Mouse (Mus musculus) hindbrain, embryonic 14.5 days (tissue): ENCODE data around the gene Pdss2. TPM values are rescaled to one million over a fixed set of nuclear protein-coding genes. Genes with fewer than 3 reads are reported as not detected.
A peak's percentile ranks its signal among the peaks of the same experiment; 100 is the strongest.

Experiments used
- ATAC-seq: fragments of 200-750 bp; cut with Nextera tagmentation; 2 replicates; pipeline ENCODE4 v1.8.0; 2017; ENCODE audit warnings: moderate number of reproducible peaks, mild to moderate bottlenecking, moderate TSS enrichment, moderate library complexity; ENCODE audit not compliant: low FRiP score
- DNase-seq: peaks from one replicate; pipeline ENCODE4 v3.0.0-alpha.2; 2015; ENCODE audit warnings: low spot score
- H3K27ac ChIP-seq: fragments of 300-500 bp; sonication (generic); 2 replicates; pipeline ENCODE4 v1.5.1; 2014; ENCODE audit warnings: mild to moderate bottlenecking, moderate library complexity
- H3K27me3 ChIP-seq: fragments of 300-500 bp; sonication (generic); 2 replicates; pipeline ENCODE4 v1.6.1; 2014; ENCODE audit warnings: mild to moderate bottlenecking, low read length, mixed read lengths; ENCODE audit not compliant: control insufficient read depth, insufficient read depth
- H3K36me3 ChIP-seq: fragments of 300-500 bp; sonication (generic); replicated peaks from 2 replicates; pipeline ENCODE4 v1.6.1; 2014; ENCODE audit not compliant: control insufficient read depth, insufficient read depth
- H3K4me1 ChIP-seq: fragments of 300-500 bp; sonication (generic); replicated peaks from 2 replicates; pipeline ENCODE4 v1.6.1; 2014; ENCODE audit warnings: antibody characterized with exemption, low read length, mixed read lengths; ENCODE audit not compliant: control insufficient read depth, insufficient read depth
- H3K4me2 ChIP-seq: fragments of 300-500 bp; sonication (generic); replicated peaks from 2 replicates; pipeline ENCODE4 v1.6.1; 2014; ENCODE audit warnings: mild to moderate bottlenecking, moderate library complexity
- H3K4me3 ChIP-seq: fragments of 300-500 bp; sonication (generic); replicated peaks from 2 replicates; pipeline ENCODE4 v1.5.1; 2014; ENCODE audit warnings: mild to moderate bottlenecking, low read length
- H3K9ac ChIP-seq: fragments of 300-500 bp; sonication (generic); 2 replicates; pipeline ENCODE4 v1.6.1; 2014
- H3K9me3 ChIP-seq: fragments of 300-500 bp; sonication (generic); 2 replicates; pipeline ENCODE4 v1.6.1; 2016; ENCODE audit warnings: low read length; ENCODE audit not compliant: control insufficient read depth
- WGBS: fragments of 180-500 bp; shearing (Covaris S2); extraction: QIAGEN DNeasy Blood & Tissue Kit; methylation state at CpG from one replicate; pipeline ENCODE4 v1.1.7; 2014; 5-methylcytosine and 5-hydroxymethylcytosine counted together
- polyA plus RNA-seq: library from polyadenylated mRNA; unstranded; fragments of >200 nt; fragmentation: Nextera tagmentation; extraction: Ambion mirVana; gene quantifications from 2 replicates; pipeline ENCODE4 v1.2.1, GENCODE M21; 2014

The Pdss2 gene
- polyA plus RNA-seq, 1 experiment from 2014 or later = 15.0 TPM

DNA sequence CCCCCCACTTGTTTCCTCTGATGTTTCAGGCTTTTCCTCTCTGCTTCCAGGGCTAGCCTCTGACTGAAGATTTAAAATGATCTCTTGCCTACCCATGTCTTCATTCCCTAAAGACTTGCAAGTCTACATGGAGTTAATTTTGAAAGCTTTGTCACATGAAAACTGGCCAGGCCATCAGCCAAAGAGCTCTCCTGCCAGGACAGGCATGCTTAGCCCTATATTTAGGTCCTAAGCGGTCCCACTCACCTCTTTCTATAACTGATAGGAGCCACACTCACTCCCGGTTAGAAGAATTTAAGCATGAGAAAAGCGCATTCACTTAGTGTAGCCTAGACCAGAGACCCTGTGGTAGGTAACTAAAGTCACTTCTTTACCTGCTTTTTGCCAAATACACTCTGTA, 233.4 kb downstream of the Pdss2 start:
- Histone ChIP-seq H3K9ac (no peak overlapping the region), H3K27me3 (no peaks in the 10 kb centered on the region), H3K9me3 (no peaks in the 10 kb centered on the region), H3K27ac (no peak overlapping the region), H3K36me3 (no peaks in the 10 kb centered on the region), H3K4me1 (no peaks in the 10 kb centered on the region; the same call in 1 of the 2 replicates), H3K4me2 (no peak overlapping the region), H3K4me3 (no peak overlapping the region)
- ATAC-seq (no peak), DNase-seq (no peak)
- WGBS = 96% methylated on average over 3 of the region's 3 CpGs

DNA sequence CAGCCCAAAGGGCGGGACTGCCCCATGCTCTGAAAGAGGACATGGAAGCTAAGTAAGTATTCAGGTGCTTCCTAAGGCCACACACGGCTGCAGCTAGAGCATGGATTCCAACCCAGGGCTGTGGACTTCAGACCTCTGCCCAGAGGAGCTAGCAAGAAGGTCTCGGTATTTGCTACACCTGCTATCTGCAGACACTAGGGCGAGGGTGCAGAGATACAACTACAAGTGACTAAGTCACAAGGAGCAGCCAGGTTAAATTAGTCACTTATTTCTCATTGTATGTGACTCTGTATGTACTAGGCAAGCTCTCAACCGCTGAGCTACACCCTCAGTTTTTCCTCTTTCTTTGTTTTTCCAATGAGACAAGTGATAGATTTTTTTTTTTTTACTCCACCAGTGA, 241.5 kb downstream of the Pdss2 start:
- ATAC-seq = no peak
- 84% methylated on average over 5 of the region's 5 CpGs for WGBS

DNA sequence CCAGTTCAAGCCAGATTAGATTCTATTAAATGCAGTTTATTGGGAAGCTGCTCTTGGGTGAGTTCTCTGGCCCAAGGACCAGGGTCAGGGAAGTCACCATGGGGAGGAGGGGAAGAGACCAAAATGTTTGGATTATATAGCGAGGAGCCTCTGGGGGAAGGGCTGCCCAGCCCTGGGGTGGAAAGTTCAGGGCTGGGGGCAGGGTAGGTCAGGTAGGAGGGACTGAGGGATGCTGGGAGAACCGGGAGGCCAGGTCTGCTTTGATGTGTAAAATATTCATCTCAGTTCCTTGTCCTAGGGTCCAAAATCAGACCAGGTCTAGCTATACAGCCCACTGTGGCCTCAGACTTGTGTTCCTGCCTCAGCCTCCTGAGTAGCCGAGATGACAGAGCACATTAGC, 241.9 kb downstream of the Pdss2 start:
- 63% methylated on average over 3 of the region's 3 CpGs for WGBS
- no peaks in the 10 kb centered on the region for H3K27me3 ChIP-seq
- ATAC-seq (no peak), DNase-seq (no peak)
- no peaks in the 10 kb centered on the region for H3K36me3 ChIP-seq
- no peaks in the 10 kb centered on the region for H3K9me3 ChIP-seq
- H3K4me1 ChIP-seq = no peaks in the 10 kb centered on the region
- H3K9ac ChIP-seq = no peak overlapping the region
- H3K4me2 ChIP-seq = no peak overlapping the region
- H3K27ac ChIP-seq = no peak overlapping the region
- no peak overlapping the region for H3K4me3 ChIP-seq

More for the DNA sequence above, 241.5 kb downstream of the Pdss2 start:
- Histone ChIP-seq H3K27ac (no peak overlapping the region), H3K4me2 (no peak overlapping the region), H3K4me3 (no peak overlapping the region), H3K9ac (no peak overlapping the region), H3K27me3 (no peaks in the 10 kb centered on the region), H3K9me3 (no peaks in the 10 kb centered on the region), H3K36me3 (no peaks in the 10 kb centered on the region), H3K4me1 (no peaks in the 10 kb centered on the region)
- no peak for DNase-seq

DNA sequence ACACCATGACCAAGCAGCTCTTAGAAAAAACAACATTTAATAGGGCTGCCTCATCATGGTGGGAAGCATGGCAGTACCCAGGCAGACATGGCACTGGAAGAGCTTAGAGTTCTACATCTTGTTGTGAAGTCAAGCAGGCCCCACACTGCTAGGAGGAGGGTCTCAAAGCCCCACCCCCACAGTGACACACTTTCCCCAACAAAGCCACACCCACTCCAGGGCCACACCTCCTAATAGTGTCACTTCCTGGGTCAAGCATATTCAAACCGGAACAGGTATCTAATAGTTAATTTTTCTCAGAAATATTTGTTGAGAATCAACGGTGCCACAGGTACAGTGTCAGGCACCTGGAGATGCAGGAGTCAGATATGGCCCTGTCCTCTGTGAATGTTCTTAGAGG, 244.9 kb downstream of the Pdss2 start:
- H3K4me3 ChIP-seq = no peak overlapping the region
- H3K9me3 ChIP-seq = no peaks in the 10 kb centered on the region
- WGBS = 91% methylated on average over 2 of the region's 2 CpGs
- H3K9ac ChIP-seq = no peak overlapping the region
- H3K4me2 ChIP-seq = no peak overlapping the region
- DNase-seq = no peak
- no peak overlapping the region for H3K27ac ChIP-seq
- no peaks in the 10 kb centered on the region for H3K27me3 ChIP-seq
- H3K36me3 ChIP-seq = no peaks in the 10 kb centered on the region
- no peak for ATAC-seq
- no peaks in the 10 kb centered on the region for H3K4me1 ChIP-seq

DNA sequence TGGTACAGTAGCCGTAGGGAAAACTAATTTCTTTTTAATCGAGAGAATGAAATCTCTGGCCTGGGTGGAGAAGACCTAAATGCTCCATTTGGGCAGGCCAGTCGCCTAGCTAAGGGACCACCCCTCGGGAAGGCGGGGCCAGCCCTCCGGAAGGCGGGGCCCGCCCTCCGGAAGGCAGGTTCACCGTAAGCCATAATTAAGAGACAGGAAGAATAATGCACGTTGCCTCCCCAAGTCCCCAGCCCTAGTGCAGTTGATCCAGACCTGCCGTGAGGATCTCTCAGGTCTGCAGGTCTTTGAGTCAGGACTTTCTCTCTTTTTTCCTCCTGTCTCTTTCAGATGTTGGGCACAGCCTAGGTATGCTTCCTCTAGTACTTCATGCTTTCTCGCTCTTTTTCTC, 246.4 kb downstream of the Pdss2 start:
- H3K36me3 ChIP-seq = no peaks in the 10 kb centered on the region
- no peaks in the 10 kb centered on the region for H3K27me3 ChIP-seq
- H3K9ac ChIP-seq = no peak overlapping the region
- H3K4me3 ChIP-seq = no peak overlapping the region
- H3K27ac ChIP-seq = no peak overlapping the region
- WGBS = 44% methylated on average over 13 of the region's 13 CpGs
- ATAC-seq (no peak), DNase-seq (no peak)
- H3K4me2 ChIP-seq = no peak overlapping the region
- H3K9me3 ChIP-seq = no peaks in the 10 kb centered on the region
- no peaks in the 10 kb centered on the region for H3K4me1 ChIP-seq

DNA sequence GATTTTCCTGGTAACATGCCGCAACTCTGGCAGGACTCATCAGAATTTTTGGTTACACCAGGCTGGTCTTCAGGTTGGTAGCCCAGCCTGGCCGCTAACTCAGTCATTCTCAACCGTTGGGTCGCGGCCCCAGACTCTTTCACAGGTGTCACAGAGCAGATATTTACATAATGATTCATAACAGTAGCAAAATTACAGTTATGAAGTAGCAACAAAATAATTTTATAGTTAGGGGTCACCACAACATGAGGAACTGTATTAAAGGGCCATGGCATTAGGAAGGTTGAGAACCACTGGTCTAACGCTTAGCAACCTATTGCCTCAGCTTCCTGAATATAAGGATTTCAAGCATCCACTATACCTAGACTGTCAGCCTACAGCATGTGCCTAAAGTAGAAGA, 247.0 kb downstream of the Pdss2 start:
- Histone ChIP-seq H3K27me3 (no peaks in the 10 kb centered on the region), H3K4me2 (no peak overlapping the region), H3K36me3 (no peaks in the 10 kb centered on the region), H3K27ac (no peak overlapping the region), H3K9ac (no peak overlapping the region), H3K4me1 (no peaks in the 10 kb centered on the region), H3K4me3 (no peak overlapping the region), H3K9me3 (no peaks in the 10 kb centered on the region)
- ATAC-seq (no peak), DNase-seq (no peak)
- 95% methylated on average over 6 of the region's 6 CpGs for WGBS

DNA sequence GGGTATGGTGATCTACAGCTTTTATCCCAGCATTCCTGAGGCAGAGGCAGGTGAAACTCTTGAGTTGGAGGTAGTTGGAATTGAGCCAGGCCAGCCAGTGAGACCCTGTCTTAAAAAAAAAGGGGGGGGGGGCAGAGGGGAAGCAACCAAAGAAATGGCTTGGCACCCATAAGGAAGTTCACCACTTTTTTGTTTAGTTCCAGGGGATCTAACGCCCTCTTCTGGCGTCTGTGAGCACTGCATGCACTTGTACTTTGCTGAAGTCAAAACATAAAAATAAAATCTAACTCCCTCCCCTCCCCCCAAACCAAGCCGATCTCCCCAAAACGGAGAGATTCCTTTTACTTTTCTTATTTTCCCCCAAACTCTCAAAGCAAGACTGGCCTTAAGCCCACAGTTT, 254.1 kb downstream of the Pdss2 start:
- DNase-seq (no peak), ATAC-seq (no peak)
- Histone ChIP-seq H3K27me3 (no peaks in the 10 kb centered on the region), H3K9me3 (no peaks in the 10 kb centered on the region), H3K36me3 (no peaks in the 10 kb centered on the region), H3K4me3 (no peak overlapping the region), H3K9ac (no peak overlapping the region), H3K4me2 (no peak overlapping the region), H3K4me1 (peaks cover 19% of the 10 kb centered on the region), H3K27ac (no peak overlapping the region)
- 61% methylated on average over 4 of the region's 4 CpGs for WGBS

DNA sequence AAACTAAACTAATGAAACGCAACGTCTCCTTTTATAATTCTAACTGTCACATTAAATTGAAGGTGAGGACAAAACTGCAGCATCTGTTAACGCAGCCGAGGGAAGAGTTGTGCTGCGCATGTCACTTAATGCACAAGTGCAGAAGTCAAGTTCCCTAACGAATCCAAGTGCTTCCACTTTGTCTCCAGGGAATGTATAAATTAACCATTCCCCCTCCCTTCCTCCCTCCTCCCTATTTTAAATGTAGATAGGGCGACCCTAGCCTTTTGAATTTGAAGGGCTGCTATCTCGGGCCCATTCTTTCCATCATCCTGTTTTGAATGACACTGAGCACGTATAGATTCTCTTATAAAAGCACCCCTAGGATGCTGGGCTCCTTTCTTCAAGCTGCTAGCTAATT, 256.2 kb downstream of the Pdss2 start:
- DNase-seq (peak; percentile 39), ATAC-seq (no peak)

DNA sequence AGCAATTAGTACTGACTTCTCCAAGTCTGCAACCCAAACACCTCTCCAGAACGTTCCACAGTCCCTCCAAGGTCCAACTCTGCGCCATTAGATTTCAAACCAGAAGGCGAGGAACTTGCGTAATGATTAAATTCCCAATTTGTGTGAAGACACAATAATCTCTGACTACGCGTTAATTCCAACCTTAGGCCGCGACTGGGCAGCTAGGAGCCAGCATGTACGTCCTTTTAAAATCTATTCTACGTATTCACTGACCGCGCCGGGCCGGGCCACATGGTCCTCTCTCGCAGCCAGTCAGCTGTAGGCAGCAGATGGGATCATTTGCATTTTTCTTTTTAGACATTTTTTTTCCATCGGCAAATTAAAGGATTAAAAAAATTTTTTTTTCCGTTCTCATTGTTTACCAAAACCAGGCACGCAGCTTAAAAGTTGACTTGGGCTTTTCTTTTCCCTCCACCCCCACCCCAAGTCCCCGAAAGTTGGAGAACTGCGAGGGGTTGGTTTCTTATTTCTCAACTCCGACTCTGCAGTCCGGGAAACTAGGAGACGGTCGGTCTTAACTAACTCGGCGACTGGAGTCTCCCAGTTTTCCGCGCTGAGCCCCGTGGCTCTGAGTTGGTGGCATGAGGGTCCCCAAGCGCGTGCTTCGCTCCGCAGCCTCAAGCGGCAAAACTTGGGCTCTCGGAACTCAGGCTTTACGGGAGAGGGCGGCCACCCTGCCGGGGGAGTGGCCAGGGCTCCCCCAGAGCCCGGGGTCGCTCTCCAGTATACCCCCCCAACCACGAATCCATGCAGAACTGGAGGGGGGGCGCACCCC, 256.8 kb downstream of the Pdss2 start:
- Histone ChIP-seq H3K9me3 (no peaks in the 10 kb centered on the region), H3K4me3 (peak overlapping the region; percentile 85), H3K27me3 (no peaks in the 10 kb centered on the region), H3K36me3 (no peaks in the 10 kb centered on the region), H3K9ac (peak overlapping the region; percentile 95), H3K4me2 (peak overlapping the region; percentile 99), H3K27ac (peak overlapping the region; percentile 98), H3K4me1 (peaks cover 39% of the 10 kb centered on the region)
- DNase-seq (peak; percentile 62), ATAC-seq (peak; percentile 25; the same call in 1 of the 2 replicates)
- under 1% methylated on average over 42 of the region's 42 CpGs for WGBS

More for the DNA sequence above, 256.2 kb downstream of the Pdss2 start:
- WGBS = 2% methylated on average over 9 of the region's 9 CpGs
- H3K27me3 ChIP-seq = no peaks in the 10 kb centered on the region
- H3K4me1 ChIP-seq = peaks cover 37% of the 10 kb centered on the region
- H3K4me3 ChIP-seq = peak overlapping the region; percentile 85
- H3K4me2 ChIP-seq = peak overlapping the region; percentile 99
- 0 out of 2 replicates have a peak overlapping the region, but pooled peaks have one; percentile 98 for H3K27ac ChIP-seq
- H3K9me3 ChIP-seq = no peaks in the 10 kb centered on the region
- peak overlapping the region; percentile 95 for H3K9ac ChIP-seq
- no peaks in the 10 kb centered on the region for H3K36me3 ChIP-seq
